Mouse (Mus musculus): Measurements from ENCODE around the gene Cherp. TPM values are rescaled to one million over a fixed set of nuclear protein-coding genes. Genes with fewer than 3 reads are reported as not detected.

Gene Cherp
- polyA plus RNA-seq (2015; fragmentation: Nextera tagmentation; extraction: Ambion mirVana), result 53.4 and 58.2 TPM in 2 replicates

DNA sequence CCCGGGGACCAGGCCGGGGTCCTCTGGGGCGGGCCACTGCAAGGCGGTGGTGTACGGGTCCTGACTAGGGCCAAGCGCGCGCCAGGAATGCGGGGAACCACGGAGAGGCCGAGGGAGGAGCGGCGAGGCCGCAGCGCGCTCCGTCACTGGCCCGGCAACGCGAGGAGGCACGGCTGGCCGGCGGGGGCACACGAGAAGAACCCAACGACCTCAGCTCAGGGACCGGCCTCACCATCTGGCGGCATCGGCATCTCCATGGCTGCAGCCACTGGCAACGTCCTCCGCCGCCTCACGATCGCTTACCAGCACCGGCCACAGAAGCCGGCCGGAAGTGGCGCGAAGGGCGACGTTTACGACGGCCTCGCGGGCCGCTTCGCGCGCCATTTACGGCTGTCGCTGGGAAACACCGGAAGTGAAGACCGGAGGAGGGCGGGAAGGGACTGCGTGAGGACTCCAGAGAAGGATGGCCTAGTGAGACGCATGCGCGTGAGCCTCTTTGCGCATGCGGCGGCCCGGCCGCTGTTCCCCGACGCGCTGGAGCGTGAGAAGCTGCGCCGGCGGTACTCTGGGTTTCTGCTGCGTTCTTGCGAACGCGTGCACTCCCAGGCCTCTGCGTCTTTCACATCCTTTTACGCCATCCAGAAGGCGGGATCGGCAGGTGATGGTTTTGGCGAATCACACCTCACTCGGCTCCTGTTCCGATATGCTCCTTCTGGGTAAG is at the start of gene Cherp:
Gene Cherp, minus strand, starts transcription at position 401 of the 721 bp plus-strand sequence.
- under 1% methylated on average over 80 of the region's 80 CpGs for WGBS
- Histone ChIP-seq H3K27ac (peak within 1 kb of the TSS; percentile 94), H3K36me3 (peaks cover 39% of the 10 kb centered on the region), H3K4me1 (peaks cover 15% of the 10 kb centered on the region), H3K27me3 (no peaks in the 10 kb centered on the region), H3K9me3 (no peaks in the 10 kb centered on the region), H3K4me2 (peak within 1 kb of the TSS; percentile 91), H3K4me3 (peak within 1 kb of the TSS; percentile 86), H3K9ac (peak within 1 kb of the TSS; percentile 91)
- ATAC-seq (ENCODE audit: insufficient number of reproducible peaks, low FRiP score, low TSS enrichment, low read depth), result peak; percentile 94

DNA sequence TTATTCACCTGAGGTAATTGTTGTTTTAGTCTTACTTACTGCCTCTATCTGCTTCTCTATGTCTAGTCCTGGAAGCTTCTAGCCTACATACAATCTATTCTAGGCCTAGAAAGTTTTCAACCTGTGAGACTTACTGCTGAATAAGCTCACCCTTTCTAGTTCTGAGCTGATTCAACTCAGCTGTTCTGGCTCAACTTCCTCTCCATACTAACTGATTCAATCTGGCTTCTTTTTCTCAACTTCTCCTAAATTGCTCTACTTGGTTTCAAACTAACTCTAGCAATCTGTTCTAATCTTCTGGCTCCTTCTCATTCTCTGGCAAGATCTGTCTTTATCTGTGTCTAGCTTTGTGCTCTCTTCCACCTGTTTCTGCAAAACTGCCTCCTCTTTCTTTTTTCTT is 46.9 kb upstream of the Cherp start:
- Histone ChIP-seq H3K4me1 (no peaks in the 10 kb centered on the region), H3K9ac (no peak overlapping the region), H3K27me3 (no peaks in the 10 kb centered on the region), H3K4me2 (no peak overlapping the region), H3K4me3 (no peak overlapping the region), H3K9me3 (no peaks in the 10 kb centered on the region), H3K27ac (no peak overlapping the region), H3K36me3 (peaks cover 7% of the 10 kb centered on the region; the same call in 1 of the 2 replicates)
- ATAC-seq (ENCODE audit: insufficient number of reproducible peaks, low FRiP score, low TSS enrichment, low read depth), result no peak

DNA sequence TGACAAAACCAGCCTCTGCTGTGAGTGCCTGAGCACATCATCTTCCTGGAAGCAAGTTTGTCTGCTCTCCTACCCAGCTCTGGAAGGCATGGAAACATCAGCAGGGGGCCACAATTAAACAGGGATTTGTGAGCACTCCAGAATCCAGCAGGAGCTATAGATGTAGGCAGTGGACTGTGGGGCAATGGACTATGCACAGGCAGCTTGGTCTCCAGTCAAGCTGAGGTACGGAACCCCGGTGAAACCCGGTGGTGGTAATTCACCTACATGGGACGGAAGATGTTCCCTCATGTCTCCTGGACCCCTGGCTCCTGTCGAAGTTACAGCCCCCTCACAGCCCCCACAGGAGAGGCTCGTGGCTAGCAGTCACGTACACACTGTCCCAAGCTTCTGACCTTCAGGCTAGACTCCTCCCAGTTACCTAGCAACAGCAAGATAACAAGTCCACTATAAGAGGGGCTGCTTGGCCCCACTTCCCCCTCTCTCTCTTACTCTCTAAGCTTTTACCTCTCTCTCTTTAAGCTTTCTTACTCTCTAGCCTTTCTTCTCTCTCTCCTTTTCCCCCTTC is 42.5 kb upstream of the Cherp start:
- peaks cover 10% of the 10 kb centered on the region; the same call in 1 of the 2 replicates for H3K36me3 ChIP-seq
- no peaks in the 10 kb centered on the region for H3K9me3 ChIP-seq
- no peak for ATAC-seq (ENCODE audit: insufficient number of reproducible peaks, low FRiP score, low TSS enrichment, low read depth)
- no peak overlapping the region for H3K4me3 ChIP-seq
- no peaks in the 10 kb centered on the region for H3K4me1 ChIP-seq
- 79% methylated on average over 7 of the region's 7 CpGs for WGBS
- no peak overlapping the region for H3K27ac ChIP-seq
- no peaks in the 10 kb centered on the region for H3K27me3 ChIP-seq
- H3K9ac ChIP-seq, result no peak overlapping the region
- no peak overlapping the region for H3K4me2 ChIP-seq

DNA sequence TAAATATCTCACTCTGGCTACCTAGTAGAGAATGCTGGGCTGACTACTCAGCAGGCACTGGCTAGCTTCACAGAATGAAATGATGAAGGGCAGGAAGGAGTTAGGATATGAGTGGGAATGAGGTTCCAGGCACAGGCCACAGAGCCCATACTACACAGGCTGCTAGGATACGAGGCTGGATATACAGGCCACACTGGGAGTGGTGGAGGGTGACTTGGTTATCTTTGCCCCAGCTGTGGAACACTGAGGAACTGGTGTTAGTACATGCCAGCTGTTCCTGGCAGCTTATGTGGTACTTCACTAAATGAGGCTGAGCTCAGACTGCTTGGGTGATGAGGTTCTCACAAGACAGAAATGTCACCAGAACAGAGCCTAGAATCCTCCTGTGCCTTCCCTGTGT is 38.1 kb upstream of the Cherp start:
- Histone ChIP-seq H3K4me2 (no peak overlapping the region), H3K27ac (no peak overlapping the region), H3K36me3 (0 out of 2 replicates have a peak, but pooled peaks cover 3% of the 10 kb centered on the region), H3K9ac (no peak overlapping the region), H3K4me3 (no peak overlapping the region), H3K9me3 (no peaks in the 10 kb centered on the region), H3K4me1 (no peaks in the 10 kb centered on the region), H3K27me3 (no peaks in the 10 kb centered on the region)
- no peak for ATAC-seq (ENCODE audit: insufficient number of reproducible peaks, low FRiP score, low TSS enrichment, low read depth)
- 81% methylated on average over 1 of the region's 1 CpGs for WGBS

DNA sequence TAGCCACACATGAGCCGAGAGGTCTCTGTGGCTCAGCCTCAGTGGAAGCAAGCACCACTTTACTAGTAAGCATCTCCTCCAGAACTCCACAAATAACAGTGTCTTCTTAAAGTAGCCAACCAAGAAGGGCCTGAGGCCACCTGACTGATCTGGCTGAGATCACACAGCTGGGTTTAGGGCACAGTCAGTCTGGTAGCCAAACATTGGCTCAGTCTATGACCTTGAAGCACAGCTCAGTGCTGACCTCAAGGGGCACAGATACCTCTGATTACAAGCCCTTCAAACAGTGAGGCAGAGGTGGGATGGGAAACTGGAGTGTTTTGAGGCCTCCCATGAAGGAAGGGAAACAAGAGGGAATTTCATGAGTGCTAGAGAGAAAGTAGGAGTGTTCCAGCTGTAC is 37.6 kb upstream of the Cherp start:
- WGBS, result 83% methylated on average over 1 of the region's 1 CpGs
- no peaks in the 10 kb centered on the region for H3K27me3 ChIP-seq
- 0 out of 2 replicates have a peak, but pooled peaks cover 3% of the 10 kb centered on the region for H3K36me3 ChIP-seq
- no peaks in the 10 kb centered on the region for H3K4me1 ChIP-seq
- H3K27ac ChIP-seq, result no peak overlapping the region
- no peak overlapping the region for H3K4me3 ChIP-seq
- H3K9ac ChIP-seq, result no peak overlapping the region
- no peak for ATAC-seq (ENCODE audit: insufficient number of reproducible peaks, low FRiP score, low TSS enrichment, low read depth)
- H3K4me2 ChIP-seq, result no peak overlapping the region
- H3K9me3 ChIP-seq, result no peaks in the 10 kb centered on the region

DNA sequence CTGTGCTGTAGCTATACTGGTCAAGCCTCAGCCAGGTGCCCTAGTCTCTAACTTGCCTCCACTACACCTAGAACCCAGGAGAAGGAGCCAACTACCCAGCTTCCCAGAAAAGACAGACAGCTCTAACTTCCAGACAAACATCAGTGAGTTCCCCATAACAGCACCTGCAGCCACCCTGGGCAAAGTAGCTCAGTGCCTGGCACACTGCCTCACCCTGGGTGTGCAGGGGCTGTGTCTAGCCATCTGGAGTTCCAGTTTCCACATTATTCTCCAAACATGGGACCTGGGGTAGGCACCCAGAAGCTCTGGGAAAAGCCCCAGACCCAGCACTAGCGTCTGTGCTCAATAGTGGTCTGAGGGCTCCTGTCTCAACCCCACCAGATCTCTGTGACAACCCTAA is 32.5 kb upstream of the Cherp start:
- no peak overlapping the region for H3K4me2 ChIP-seq
- 82% methylated on average over 1 of the region's 1 CpGs for WGBS
- no peak for ATAC-seq (ENCODE audit: insufficient number of reproducible peaks, low FRiP score, low TSS enrichment, low read depth)

DNA sequence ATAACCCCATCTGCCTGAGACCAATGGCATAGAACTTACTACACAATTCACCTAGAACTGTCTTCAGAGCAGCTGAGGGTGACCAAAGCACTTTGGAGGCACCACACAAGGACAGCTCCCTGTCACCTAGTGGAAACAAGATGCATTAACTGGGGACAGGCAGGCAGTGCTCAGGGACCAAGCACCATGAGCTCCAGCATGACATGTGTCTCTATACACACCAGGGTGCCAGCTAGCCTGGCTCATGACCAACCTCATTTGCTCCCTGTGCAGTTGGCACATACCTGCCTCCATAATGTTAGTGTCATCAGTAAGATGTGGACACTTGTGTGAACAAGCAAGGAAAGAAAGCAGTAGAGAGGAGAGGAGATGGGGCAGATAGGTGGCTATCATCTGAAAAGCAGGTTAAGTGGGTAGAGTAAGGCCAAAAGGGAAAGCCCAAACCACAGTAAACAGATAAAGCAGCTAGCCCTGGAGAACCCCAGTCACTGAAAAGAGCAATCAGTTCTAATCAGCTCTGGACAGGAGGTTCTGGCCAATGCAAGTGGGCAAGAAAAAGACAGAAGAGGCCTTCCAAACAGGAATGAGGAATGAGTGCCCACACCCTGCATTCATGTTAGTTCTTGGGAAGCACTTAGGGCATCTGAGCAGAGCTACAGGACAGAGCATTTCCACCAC is 29.8 kb upstream of the Cherp start:
- ATAC-seq (ENCODE audit: insufficient number of reproducible peaks, low FRiP score, low TSS enrichment, low read depth), result no peak
- Histone ChIP-seq H3K4me2 (no peak overlapping the region), H3K4me3 (no peak overlapping the region), H3K27me3 (no peaks in the 10 kb centered on the region), H3K27ac (no peak overlapping the region), H3K9ac (no peak overlapping the region), H3K9me3 (no peaks in the 10 kb centered on the region), H3K36me3 (peaks cover 4% of the 10 kb centered on the region; the same call in 1 of the 2 replicates), H3K4me1 (peaks cover 5% of the 10 kb centered on the region; the same call in 1 of the 2 replicates)

More for the DNA sequence above, 32.5 kb upstream of the Cherp start:
- peaks cover 5% of the 10 kb centered on the region; the same call in 1 of the 2 replicates for H3K4me1 ChIP-seq
- no peaks in the 10 kb centered on the region for H3K27me3 ChIP-seq
- no peak overlapping the region for H3K4me3 ChIP-seq
- H3K9ac ChIP-seq, result no peak overlapping the region
- no peak overlapping the region for H3K27ac ChIP-seq
- no peaks in the 10 kb centered on the region; the same call in 1 of the 2 replicates for H3K36me3 ChIP-seq
- H3K9me3 ChIP-seq, result no peaks in the 10 kb centered on the region

DNA sequence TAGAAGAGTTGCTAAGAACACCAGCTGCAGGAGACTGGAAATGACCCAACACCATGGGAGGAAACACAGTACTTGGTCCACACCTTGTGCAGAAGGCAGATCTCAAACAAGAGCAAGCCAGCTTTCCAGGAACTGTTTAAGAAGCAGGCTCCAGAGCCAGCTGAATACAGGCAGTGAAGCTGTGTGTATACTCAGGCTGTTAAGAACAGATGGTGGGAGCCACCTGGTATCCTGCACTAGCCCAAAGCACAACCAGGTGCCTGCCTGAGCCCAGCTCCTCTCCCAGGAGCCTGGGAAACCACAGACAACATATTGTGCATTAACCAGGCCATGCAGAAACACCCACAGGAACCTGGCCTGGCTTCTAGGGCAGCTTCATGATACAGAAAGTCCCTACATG is 29.1 kb upstream of the Cherp start:
- no peaks in the 10 kb centered on the region for H3K27me3 ChIP-seq
- H3K36me3 ChIP-seq, result peaks cover 9% of the 10 kb centered on the region; the same call in 1 of the 2 replicates
- no peaks in the 10 kb centered on the region for H3K9me3 ChIP-seq
- ATAC-seq (ENCODE audit: insufficient number of reproducible peaks, low FRiP score, low TSS enrichment, low read depth), result no peak
- H3K27ac ChIP-seq, result no peak overlapping the region
- no peak overlapping the region for H3K4me2 ChIP-seq
- H3K4me3 ChIP-seq, result no peak overlapping the region
- no peak overlapping the region for H3K9ac ChIP-seq
- peaks cover 5% of the 10 kb centered on the region; the same call in 1 of the 2 replicates for H3K4me1 ChIP-seq

DNA sequence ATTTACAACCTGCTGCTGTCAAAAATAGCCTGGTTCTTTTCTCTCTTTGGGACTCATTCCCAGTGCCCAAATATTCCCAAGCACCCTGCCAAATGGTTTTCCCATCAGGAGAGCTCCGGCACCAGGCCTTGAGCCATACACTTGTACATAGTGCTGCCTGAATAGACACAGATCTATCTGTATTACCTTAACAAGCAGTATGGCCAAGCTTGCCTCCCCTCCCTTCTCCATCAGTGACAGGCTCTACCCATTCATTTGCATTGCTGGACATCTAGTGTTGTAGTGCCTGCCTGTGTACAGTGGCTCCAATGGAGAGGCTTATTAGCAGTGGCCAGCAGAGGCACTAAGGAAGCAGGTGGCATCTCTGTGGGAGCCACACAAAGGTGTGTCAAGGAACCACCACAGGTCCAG is 25.5 kb upstream of the Cherp start:
- H3K4me2 ChIP-seq, result no peak overlapping the region
- H3K36me3 ChIP-seq, result peaks cover 31% of the 10 kb centered on the region
- H3K9ac ChIP-seq, result no peak overlapping the region
- WGBS, result 76% methylated on average over 1 of the region's 1 CpGs
- H3K4me1 ChIP-seq, result peaks cover 5% of the 10 kb centered on the region; the same call in 1 of the 2 replicates
- no peak overlapping the region for H3K4me3 ChIP-seq
- H3K27me3 ChIP-seq, result no peaks in the 10 kb centered on the region
- no peaks in the 10 kb centered on the region for H3K9me3 ChIP-seq
- no peak overlapping the region for H3K27ac ChIP-seq
- ATAC-seq (ENCODE audit: insufficient number of reproducible peaks, low FRiP score, low TSS enrichment, low read depth), result no peak

DNA sequence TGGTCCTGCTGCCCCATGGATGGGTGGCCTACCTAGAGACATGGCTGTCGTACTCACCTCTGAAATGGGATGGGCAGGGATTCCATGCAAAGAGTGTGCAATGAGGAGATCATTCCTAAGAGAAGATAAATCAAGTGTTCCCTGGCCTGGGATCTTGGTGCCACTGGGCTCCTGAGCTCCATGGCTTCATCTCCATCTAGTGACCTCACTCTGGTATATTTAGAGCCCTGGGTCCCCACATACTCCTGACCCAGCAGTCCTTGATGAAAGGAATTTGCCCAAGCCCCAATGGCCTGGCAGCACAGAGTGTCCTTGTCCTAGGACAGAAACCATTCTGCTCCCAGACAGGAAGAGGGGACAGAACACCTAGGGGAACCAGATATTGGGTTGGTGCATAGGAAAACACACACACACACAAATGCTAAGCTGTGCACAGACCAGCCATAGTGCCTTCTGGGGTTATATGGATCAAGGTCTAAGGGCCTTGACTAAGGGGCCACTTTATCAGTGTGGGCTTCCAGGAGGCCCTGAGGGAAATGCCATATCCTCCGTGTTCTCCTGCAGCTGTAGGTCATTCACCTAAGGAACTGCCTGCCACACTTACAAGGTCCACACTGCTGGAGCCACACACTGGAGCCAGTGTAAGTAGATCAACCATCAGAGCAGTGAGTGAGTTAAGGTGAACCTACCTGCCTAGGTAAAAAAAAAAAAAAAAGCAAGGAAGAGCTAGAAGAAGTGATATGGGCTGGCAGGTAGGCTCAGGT is 24.7 kb upstream of the Cherp start:
- Histone ChIP-seq H3K9ac (no peak overlapping the region), H3K9me3 (no peaks in the 10 kb centered on the region), H3K4me1 (peaks cover 5% of the 10 kb centered on the region; the same call in 1 of the 2 replicates), H3K27me3 (no peaks in the 10 kb centered on the region), H3K4me2 (no peak overlapping the region), H3K4me3 (no peak overlapping the region), H3K36me3 (peaks cover 38% of the 10 kb centered on the region), H3K27ac (no peak overlapping the region)
- no peak for ATAC-seq (ENCODE audit: insufficient number of reproducible peaks, low FRiP score, low TSS enrichment, low read depth)
- 94% methylated on average over 2 of the region's 2 CpGs for WGBS

DNA sequence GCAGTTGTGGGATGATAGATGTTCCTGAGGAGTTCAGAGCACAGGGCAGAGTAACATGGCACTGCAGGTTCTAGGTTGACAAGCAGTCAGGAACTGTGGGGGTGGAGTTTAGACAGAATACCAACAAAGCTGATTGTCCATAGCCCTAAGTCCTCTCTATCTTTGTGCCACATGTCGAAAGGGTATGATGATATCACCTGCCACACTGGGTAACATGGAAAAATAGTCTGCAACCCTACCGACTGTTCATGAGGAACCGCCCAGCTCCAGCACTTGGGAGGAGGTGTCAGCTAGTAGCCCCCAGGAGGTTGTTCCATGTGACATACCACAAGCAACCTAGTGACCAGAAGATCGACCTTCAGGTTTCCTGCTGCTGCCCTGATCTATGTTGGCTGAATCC is 23.5 kb upstream of the Cherp start:
- Histone ChIP-seq H3K27me3 (no peaks in the 10 kb centered on the region), H3K9ac (no peak overlapping the region), H3K27ac (no peak overlapping the region), H3K4me1 (peaks cover 9% of the 10 kb centered on the region), H3K4me2 (no peak overlapping the region), H3K4me3 (no peak overlapping the region), H3K36me3 (peaks cover 38% of the 10 kb centered on the region), H3K9me3 (no peaks in the 10 kb centered on the region)
- ATAC-seq (ENCODE audit: insufficient number of reproducible peaks, low FRiP score, low TSS enrichment, low read depth), result no peak
- 86% methylated on average over 4 of the region's 4 CpGs for WGBS
